Mouse (Mus musculus) naive thymus-derived CD4-positive, alpha-beta T cell, adult 5 months (primary cell): Measurements from ENCODE around the gene Nrn1. TPM values are rescaled to one million over a fixed set of nuclear protein-coding genes. Genes with fewer than 3 reads are reported as not detected.

Source experiments
- polyA plus RNA-seq: library from polyadenylated mRNA; unstranded; fragments of 100-300 nt; shearing (Covaris generic); gene quantifications from one replicate; pipeline ENCODE4 v1.2.1, GENCODE M21; 2017

The Nrn1 gene
- 1.1 TPM for polyA plus RNA-seq

DNA sequence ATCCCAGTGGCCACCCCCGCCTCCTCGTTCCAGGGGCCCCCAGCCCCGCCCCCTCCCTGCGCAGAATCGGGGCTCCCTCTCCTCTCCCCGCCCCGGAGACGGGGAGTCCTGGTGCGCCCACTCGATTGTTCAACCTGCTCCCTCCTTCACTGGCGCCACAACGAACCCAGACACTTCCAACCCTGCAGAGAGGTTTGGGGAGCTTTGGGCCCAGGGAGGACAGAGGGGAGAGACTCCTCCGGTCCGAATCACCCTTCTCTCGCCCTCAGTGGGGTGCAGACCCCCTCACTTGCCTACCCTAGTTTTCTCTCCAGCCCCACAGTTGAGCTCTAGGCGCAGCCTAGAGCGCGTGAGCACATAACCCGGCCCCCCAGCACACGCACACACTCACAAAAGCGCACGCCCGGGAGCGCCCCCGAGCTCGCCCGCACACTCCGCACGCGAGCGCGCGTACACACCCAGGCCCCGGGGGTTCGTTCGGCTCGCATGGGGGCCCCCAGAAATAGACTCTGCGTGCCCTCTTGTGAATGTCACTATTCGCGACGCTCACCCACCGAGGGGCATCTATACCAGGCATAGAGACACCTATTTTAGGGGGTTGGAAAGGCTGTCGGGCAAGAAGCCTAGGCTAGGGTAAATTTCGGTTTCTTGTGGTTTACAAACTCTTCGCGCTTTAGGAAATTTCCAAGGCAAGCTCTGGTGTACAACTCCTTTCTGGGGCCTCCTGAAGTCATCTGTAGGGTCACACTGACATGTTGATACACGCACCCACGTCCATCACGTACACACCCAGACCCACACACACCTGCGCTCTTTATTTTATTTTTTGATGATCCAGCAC is at the start of gene Nrn1:
Gene Nrn1 (minus strand): TSS at position 401 of the 841 bp plus-strand sequence.

